Mouse (Mus musculus) urinary bladder, adult 2 months (tissue): ENCODE measurements at regions not wholly inside any gene's neighbourhood (a gene's known extent, or its start where the extent isn't known, plus 50 kb on each side); places are given as distances from the start of the nearest gene placed in this dataset.
A peak's percentile ranks its signal among the peaks of the same experiment; 100 is the strongest.

ENCODE experiments used
- DNase-seq: peaks from one replicate; pipeline ENCODE4 v3.0.0; 2022; ENCODE audit warnings: low spot score

GRCm38 (mm10) chr4:55937833-55938232 is 405.6 kb upstream of the Klf4 start:
- DNase-seq, result no peak

- DNase-seq, result no peak
Observed at GRCm38 (mm10) chr4:55929141-55929782, 397.0 kb upstream of the Klf4 start.

GRCm38 (mm10) chr4:55928670-55929069 is 396.4 kb upstream of the Klf4 start:
- DNase-seq, result no peak

- no peak for DNase-seq
Observed at GRCm38 (mm10) chr4:55928196-55928595, 395.9 kb upstream of the Klf4 start.

GRCm38 (mm10) chr4:55927391-55927790 is 395.1 kb upstream of the Klf4 start:
- DNase-seq, result no peak

- no peak for DNase-seq
Observed at GRCm38 (mm10) chr4:55924974-55925373, 392.7 kb upstream of the Klf4 start.

GRCm38 (mm10) chr4:55921217-55921616 is 389.0 kb upstream of the Klf4 start:
- DNase-seq, result no peak

GRCm38 (mm10) chr4:55894116-55894885 is 362.0 kb upstream of the Klf4 start:
- DNase-seq, result no peak

- no peak for DNase-seq
Observed at GRCm38 (mm10) chr4:55891656-55892055, 359.4 kb upstream of the Klf4 start.

- DNase-seq, result no peak
Observed at GRCm38 (mm10) chr4:55887581-55887980, 355.3 kb upstream of the Klf4 start.

- no peak for DNase-seq
Observed at GRCm38 (mm10) chr4:55882541-55882940, 350.3 kb upstream of the Klf4 start.

GRCm38 (mm10) chr4:55875304-55875703 is 343.0 kb upstream of the Klf4 start:
- DNase-seq, result peak; percentile 26

GRCm38 (mm10) chr4:55874875-55875274 is 342.6 kb upstream of the Klf4 start:
- no peak for DNase-seq

- DNase-seq, result no peak
Observed at GRCm38 (mm10) chr4:55874276-55874675, 342.0 kb upstream of the Klf4 start.

- DNase-seq, result no peak
Observed at GRCm38 (mm10) chr4:55860055-55860454, 327.8 kb upstream of the Klf4 start.

GRCm38 (mm10) chr4:55859211-55859761 is 327.0 kb upstream of the Klf4 start:
- no peak for DNase-seq

- no peak for DNase-seq
Observed at GRCm38 (mm10) chr4:55851430-55851829, 319.2 kb upstream of the Klf4 start.

- DNase-seq, result no peak
Observed at GRCm38 (mm10) chr4:55851027-55851426, 318.8 kb upstream of the Klf4 start.

- no peak for DNase-seq
Observed at GRCm38 (mm10) chr4:55843727-55844401, 311.6 kb upstream of the Klf4 start.

- DNase-seq, result no peak
Observed at GRCm38 (mm10) chr4:55838568-55838967, 306.3 kb upstream of the Klf4 start.

- DNase-seq, result no peak
Observed at GRCm38 (mm10) chr4:55824047-55824760, 291.9 kb upstream of the Klf4 start.

- DNase-seq, result no peak
Observed at GRCm38 (mm10) chr4:55823583-55823982, 291.3 kb upstream of the Klf4 start.
